Comparison of ENCODE assay signal across 9 mouse cellular contexts in genomic region chr8:119064523-119064922, GRCm38 (mm10).
DNase-seq lines count a peak whose midpoint lies in the region; ATAC-seq and TF ChIP-seq lines count a peak whose summit lies in the region.
"Had no signal": no experiment of that assay in that cellular context is flagged by ENCODE, and none has a peak within 500 bp of the region (broad histone marks: within the 10 kb centered on the region; RNA-seq: fewer than 3 reads in every experiment).

No protein-coding gene starts in this region.

- WGBS in intestine, embryonic 14.5 days = 13% methylated on average over 11 of the region's 11 CpGs
- WGBS in intestine, embryonic 15.5 days = 17% methylated on average over 11 of the region's 11 CpGs
- 18% methylated on average over 11 of the region's 11 CpGs for WGBS in forebrain, embryonic 14.5 days

- H3K27me3 ChIP-seq in intestine, embryonic 14.5 days (replicated peaks; ENCODE audit: control insufficient read depth, insufficient read depth, low read length) = no peaks in the 10 kb centered on the region
- H3K27me3 ChIP-seq in intestine, embryonic 15.5 days (replicated peaks) = no peaks in the 10 kb centered on the region; the same call in 1 of the 2 replicates
- H3K27me3 ChIP-seq in ES-Bruce4 (ENCODE audit: control insufficient read depth, insufficient read depth, low read length, poor library complexity, severe bottlenecking) = no peaks in the 10 kb centered on the region
- no peaks in the 10 kb centered on the region for H3K27me3 ChIP-seq in forebrain, embryonic 14.5 days (replicated peaks; ENCODE audit: control insufficient read depth, insufficient read depth, low read length)
- H3K27me3 ChIP-seq: liver, embryonic 13.5 days had no signal

- peak; percentile 79 for DNase-seq in intestine, embryonic 14.5 days (ENCODE audit: low spot score)
- DNase-seq in brain, adult 2 months (ENCODE audit: low read depth, low spot score) = peak; percentile 72
- DNase-seq in forebrain, embryonic 14.5 days (ENCODE audit: low spot score) = peak; percentile 75
- DNase-seq in kidney, postnatal 36 days = peak; percentile 17 to 70
- DNase-seq in lung, postnatal 10 days = peak; percentile 32
- peak; percentile 18 for DNase-seq in thymus, postnatal 14 days
- DNase-seq: liver, embryonic 13.5 days had no signal

- no peak for TF ChIP-seq EP300 in ES-Bruce4 (IDR thresholded peaks at IDR 0.05; ENCODE audit: insufficient read depth, low read depth, low read length)

- H3K36me3 ChIP-seq in intestine, embryonic 14.5 days (ENCODE audit: control insufficient read depth, insufficient read depth, low read length) = no peaks in the 10 kb centered on the region
- no peaks in the 10 kb centered on the region for H3K36me3 ChIP-seq in intestine, embryonic 15.5 days
- no peaks in the 10 kb centered on the region for H3K36me3 ChIP-seq in ES-Bruce4 (ENCODE audit: control insufficient read depth, insufficient read depth, low read length, poor library complexity, severe bottlenecking)
- no peaks in the 10 kb centered on the region for H3K36me3 ChIP-seq in forebrain, embryonic 14.5 days (ENCODE audit: control insufficient read depth, insufficient read depth, low read length)
- H3K36me3 ChIP-seq: liver, embryonic 13.5 days had no signal

- H3K4me3 ChIP-seq in intestine, embryonic 14.5 days (ENCODE audit: low read depth, low read length) = no peak overlapping the region
- no peak overlapping the region for H3K4me3 ChIP-seq in intestine, embryonic 15.5 days (replicated peaks)
- H3K4me3 ChIP-seq in ES-Bruce4 (ENCODE audit: low read depth, low read length) = no peak overlapping the region
- no peak overlapping the region for H3K4me3 ChIP-seq in forebrain, embryonic 14.5 days (ENCODE audit: low read depth, low read length)
- H3K4me3 ChIP-seq: liver, embryonic 13.5 days had no signal

- no peaks in the 10 kb centered on the region for H3K4me1 ChIP-seq in intestine, embryonic 14.5 days (replicated peaks; ENCODE audit: control insufficient read depth, insufficient read depth, low read length)
- H3K4me1 ChIP-seq in intestine, embryonic 15.5 days (replicated peaks) = no peaks in the 10 kb centered on the region
- no peaks in the 10 kb centered on the region for H3K4me1 ChIP-seq in ES-Bruce4 (ENCODE audit: control insufficient read depth, insufficient read depth, low read length)
- H3K4me1 ChIP-seq in forebrain, embryonic 14.5 days (ENCODE audit: control insufficient read depth, insufficient read depth, low read length) = no peaks in the 10 kb centered on the region
- H3K4me1 ChIP-seq: liver, embryonic 13.5 days had no signal

- TF ChIP-seq POLR2A in ES-Bruce4 (IDR thresholded peaks at IDR 0.05; ENCODE audit: insufficient read depth, low read length) = no peak

- H3K9me3 ChIP-seq in intestine, embryonic 14.5 days (ENCODE audit: control insufficient read depth, low read length) = no peaks in the 10 kb centered on the region
- no peaks in the 10 kb centered on the region for H3K9me3 ChIP-seq in intestine, embryonic 15.5 days
- H3K9me3 ChIP-seq in ES-Bruce4 (replicated peaks; ENCODE audit: control insufficient read depth, insufficient read depth, low read length, poor library complexity, severe bottlenecking) = no peaks in the 10 kb centered on the region
- no peaks in the 10 kb centered on the region for H3K9me3 ChIP-seq in forebrain, embryonic 14.5 days (replicated peaks; ENCODE audit: control insufficient read depth, low read length)

- no peak overlapping the region for H3K4me2 ChIP-seq in intestine, embryonic 14.5 days (ENCODE audit: low read length)
- no peak overlapping the region for H3K4me2 ChIP-seq in intestine, embryonic 15.5 days (replicated peaks)
- no peak overlapping the region for H3K4me2 ChIP-seq in forebrain, embryonic 14.5 days (ENCODE audit: low read length)
- H3K4me2 ChIP-seq: liver, embryonic 13.5 days had no signal

- ATAC-seq in intestine, embryonic 14.5 days (replicated peaks; ENCODE audit: low FRiP score, low TSS enrichment, low read depth) = no peak
- ATAC-seq in intestine, embryonic 15.5 days = no peak
- no peak for ATAC-seq in forebrain, embryonic 14.5 days

- H3K9ac ChIP-seq in intestine, embryonic 14.5 days (ENCODE audit: low read length) = no peak overlapping the region
- no peak overlapping the region for H3K9ac ChIP-seq in intestine, embryonic 15.5 days
- H3K9ac ChIP-seq in ES-Bruce4 (ENCODE audit: low read depth, poor library complexity, severe bottlenecking) = no peak overlapping the region
- H3K9ac ChIP-seq in forebrain, embryonic 14.5 days (ENCODE audit: low read length) = no peak overlapping the region
- H3K9ac ChIP-seq: liver, embryonic 13.5 days had no signal

- TF ChIP-seq CTCF in ES-Bruce4 (IDR thresholded peaks at IDR 0.05; ENCODE audit: low read depth, low read length) = peak; percentile 8

- H3K27ac ChIP-seq in intestine, embryonic 14.5 days (ENCODE audit: low read depth) = no peak overlapping the region
- H3K27ac ChIP-seq in intestine, embryonic 15.5 days = no peak overlapping the region
- H3K27ac ChIP-seq in ES-Bruce4 (ENCODE audit: insufficient read depth, low read length) = no peak overlapping the region
- no peak overlapping the region for H3K27ac ChIP-seq in forebrain, embryonic 14.5 days (ENCODE audit: low read depth, low read length)
- H3K27ac ChIP-seq: liver, embryonic 13.5 days had no signal

Comparison
In these comparisons a context has a peak if more than half of its experiments do, and no peak if none do; other contexts are left out.
1. DNase-seq: peak in every context shown above with its lines; median percentile 79 in intestine, embryonic 14.5 days; 75 in forebrain, embryonic 14.5 days; 72 in brain, adult 2 months; 44 in kidney, postnatal 36 days; 32 in lung, postnatal 10 days; 18 in thymus, postnatal 14 days.